Mouse (Mus musculus): ENCODE data around the gene Flot1.

The Flot1 gene

DNA sequence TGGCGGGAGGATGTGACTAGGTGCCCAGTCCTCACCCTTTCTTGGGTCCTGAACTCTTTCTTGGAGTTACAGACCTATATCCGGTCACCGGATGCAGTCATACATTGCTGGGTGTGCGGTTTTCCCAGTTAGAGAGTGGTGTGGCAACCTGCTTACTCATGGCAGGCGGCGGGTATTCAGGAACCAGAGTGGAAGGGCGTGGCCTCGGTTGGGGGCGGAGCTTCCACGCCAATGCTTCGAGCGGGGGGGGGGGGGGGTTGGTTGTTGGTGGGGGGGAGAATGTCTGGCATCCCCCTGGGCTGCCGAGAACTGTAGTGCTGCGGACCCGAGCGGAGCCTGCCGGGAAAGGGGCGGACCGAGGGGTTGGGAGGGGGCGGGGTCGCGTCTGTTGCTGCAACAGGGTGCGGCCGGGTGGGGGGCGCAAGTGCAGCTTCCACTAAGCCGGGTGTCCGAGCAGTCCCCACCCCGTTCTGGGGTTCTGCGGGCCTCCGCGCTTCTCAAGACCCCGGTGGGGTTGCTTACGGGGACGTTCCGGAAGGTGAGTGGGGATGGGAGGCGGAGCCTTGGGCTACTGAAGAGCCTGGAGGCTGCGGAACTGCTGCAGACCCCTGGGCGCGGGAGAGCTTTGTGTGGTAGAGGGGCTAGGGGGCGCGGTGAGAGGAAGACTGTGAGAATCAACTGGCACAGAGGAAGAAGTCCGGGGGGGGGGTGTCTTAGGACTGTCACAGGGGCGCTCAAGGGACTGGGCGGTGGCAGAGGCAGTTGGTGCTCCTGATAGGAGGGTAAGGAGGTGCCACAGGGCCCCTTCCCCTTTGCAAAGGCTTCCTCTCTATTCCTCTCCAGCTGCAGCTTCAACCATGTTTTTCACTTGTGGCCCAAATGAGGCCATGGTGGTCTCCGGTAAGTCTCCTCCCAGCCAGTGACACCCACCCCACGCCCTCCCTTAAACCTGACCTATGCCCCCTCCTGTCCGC, at the start of gene Flot1:
Flot1 (plus strand) TSS at position 267 of the 974 bp plus-strand sequence.
- DNase-seq: peak; percentile 88 to 92

DNA sequence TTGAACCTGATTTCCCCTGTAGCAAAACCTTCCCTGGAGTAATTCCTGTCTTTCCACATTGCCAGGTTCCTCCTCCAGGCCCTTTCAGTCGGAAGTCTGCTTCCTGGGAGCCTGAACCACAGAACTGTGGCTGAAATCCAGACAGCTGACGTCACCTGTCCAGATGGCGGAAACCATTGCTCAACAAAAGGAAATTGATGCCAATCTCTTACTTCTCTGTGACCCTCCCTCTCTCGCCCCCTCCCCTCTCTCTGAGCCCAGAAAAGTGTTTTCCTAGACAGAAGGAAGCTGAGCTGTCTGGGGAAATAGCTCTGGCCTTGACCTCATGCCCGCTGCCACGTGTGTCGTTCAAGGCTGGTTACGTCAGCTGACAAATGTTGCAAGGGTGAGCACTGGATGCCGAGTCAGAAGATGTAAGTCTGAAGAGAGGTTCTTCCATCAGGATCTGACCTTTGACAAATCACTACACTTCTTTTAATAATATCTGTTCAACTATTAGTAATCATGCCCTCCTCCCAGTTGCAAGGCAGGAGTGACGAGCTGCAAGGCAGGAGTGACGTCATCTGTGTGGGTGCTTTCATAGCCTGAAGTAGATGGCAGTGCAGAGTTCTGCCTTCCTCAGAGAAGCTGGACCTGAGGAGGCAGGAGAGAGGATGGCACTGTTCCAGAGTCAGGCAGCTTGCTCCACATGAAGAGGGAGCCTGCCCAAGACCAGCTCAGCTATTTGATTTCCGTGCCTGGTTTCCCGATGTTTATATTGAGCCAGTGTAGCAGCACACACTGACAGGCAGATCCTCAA, 46.0 kb upstream of the Flot1 start:
- peak; percentile 97 to 98 for DNase-seq

DNA sequence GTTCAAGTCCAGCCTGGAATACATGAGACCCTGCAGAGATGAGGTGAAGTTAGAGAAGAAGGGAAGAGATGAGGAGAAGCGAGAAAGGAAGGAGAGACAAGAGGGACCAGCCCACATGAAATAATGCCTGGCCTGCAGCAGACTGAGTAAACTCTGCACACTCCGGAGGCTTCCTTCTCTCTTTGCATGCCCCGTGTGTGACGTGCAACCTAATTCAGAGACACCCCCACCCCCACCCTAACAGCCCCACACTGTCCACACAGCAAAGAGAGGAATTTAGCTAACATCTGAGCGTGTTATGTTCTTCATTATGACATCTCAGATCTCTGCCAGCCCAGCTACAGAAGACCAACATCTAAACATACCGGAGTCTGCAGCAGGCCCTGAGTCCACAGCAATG, 44.1 kb upstream of the Flot1 start:
- no peak for DNase-seq

- peak; percentile 66 for DNase-seq
These were observed 43.4 kb upstream of the Flot1 start for GRCm38 (mm10) chr17:35779466-35780205.

DNA sequence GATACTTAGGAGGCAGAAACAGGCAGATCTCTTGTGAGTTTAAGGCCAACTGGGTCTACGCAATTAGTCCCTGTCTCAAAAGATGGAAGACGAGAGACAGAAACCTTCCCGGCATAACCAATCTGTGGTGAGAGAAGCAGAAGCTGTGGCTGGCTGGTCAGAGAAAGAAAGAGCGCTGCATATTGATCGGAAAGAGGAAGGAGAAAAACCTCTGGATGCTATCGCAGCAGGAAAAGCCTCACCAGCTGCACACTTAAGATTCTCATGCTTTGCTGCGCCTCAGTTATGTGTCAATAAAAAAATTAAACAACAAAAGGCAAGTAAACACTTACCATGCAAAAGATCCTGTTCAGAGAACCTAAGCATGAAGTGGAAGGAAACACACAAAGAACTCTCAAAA, 42.7 kb upstream of the Flot1 start:
- DNase-seq: no peak

- peak; percentile 46 to 66 for DNase-seq
These were observed 40.6 kb upstream of the Flot1 start for GRCm38 (mm10) chr17:35782398-35782797.

- DNase-seq: no peak
These were observed 40.1 kb upstream of the Flot1 start for GRCm38 (mm10) chr17:35782924-35783323.

GRCm38 (mm10) chr17:35783944-35784343, 39.1 kb upstream of the Flot1 start:
- DNase-seq: peak; percentile 75 to 83

DNA sequence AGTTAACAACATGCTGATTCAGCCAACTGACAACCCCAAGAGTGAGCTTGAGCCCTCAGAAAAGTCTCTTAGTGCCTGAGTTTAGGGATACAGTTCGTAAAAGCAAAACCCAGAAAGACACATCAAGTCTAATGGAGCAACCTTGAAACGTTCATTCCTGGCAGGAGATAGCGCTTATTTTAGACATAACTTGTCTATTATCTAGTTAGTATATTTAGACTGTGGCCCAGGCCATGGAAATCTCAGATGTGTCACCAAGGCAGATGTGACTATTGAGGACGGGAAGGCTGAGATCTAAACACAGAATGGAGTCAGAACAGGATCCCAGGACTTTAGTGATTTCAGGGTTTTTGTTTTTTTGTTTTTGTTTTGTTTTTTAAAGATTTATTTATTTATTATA, 37.9 kb upstream of the Flot1 start:
- DNase-seq: no peak

DNA sequence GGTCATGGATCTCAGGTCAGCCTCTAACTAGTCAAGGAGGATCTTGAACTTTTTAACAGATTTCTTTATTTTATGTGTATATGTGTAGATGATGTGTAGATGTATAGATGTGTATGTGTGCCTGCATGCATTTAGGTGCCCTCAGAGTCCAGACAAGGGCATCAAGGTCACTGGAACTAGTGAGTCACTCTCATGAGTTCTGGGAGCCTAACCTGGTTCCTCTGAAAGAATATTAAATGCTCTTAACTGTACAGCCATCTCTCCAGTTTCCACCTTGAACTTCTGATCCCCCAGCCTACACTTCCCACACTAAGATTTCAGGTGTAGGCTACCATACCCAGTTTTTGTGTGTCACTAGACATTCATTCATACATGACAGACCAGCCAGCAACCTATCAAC, 35.5 kb upstream of the Flot1 start:
- no peak for DNase-seq

DNA sequence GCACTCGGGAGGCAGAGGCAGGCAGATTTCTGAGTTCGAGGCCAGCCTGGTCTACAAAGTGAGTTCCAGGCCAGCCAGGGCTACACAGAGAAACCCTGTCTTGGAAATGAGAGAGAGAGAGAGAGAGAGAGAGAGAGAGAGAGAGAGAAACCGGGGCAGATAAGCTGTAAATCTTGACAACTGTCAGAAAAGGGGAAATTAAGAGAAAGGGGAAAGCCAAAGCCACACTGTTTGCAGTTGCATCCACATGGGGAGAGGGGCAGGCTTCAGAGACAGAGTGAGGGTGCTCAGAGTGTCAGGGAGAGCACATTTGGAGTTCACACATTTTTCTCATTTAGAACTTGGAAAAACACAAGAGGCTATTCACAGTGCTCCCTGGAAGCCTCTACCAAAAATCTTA, 35.0 kb upstream of the Flot1 start:
- no peak for DNase-seq

- DNase-seq: no peak
These were observed 32.1 kb upstream of the Flot1 start for GRCm38 (mm10) chr17:35790933-35791332.

- no peak for DNase-seq
These were observed 30.2 kb upstream of the Flot1 start for GRCm38 (mm10) chr17:35792837-35793236.

GRCm38 (mm10) chr17:35795099-35795498, 27.9 kb upstream of the Flot1 start:
- DNase-seq: no peak

DNA sequence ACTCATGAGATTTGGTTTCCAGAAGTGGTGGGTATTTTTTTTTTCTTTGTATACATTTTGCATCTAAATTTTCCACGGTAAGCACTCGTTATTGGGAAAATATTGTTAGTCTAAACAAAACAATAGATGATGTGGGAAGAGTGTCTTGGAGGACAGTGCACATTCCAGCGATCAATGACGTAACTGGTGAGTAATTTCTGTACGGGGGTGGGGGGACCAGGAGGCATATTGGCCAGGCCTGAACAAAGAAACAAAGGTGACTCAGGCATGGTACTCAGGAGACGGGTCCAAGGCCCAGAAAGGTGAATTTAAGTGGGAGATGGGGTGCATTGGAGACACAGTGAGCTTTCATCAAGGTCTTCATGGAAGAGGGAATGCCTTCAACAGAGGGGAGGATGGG, 27.4 kb upstream of the Flot1 start:
- no peak for DNase-seq

- DNase-seq: no peak
These were observed 26.2 kb upstream of the Flot1 start for GRCm38 (mm10) chr17:35796835-35797234.

DNA sequence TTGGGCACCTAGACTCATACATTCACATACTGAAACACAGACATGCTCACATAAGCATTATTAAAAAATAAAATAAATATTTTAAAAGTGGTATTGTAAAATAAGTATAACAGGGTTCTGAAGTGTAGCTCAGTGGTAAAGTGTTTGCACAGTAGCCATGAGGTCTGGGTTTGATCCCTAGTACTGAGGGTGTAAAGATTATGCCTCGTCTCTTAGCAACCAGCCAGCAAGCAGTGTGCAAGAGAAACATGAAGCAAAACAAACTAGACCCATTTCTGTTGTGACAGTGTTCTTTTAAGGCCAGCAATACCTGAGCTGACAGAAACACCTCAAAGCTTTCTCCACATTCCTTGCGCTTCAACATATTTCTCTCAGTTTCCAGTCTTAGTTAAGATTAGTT, 22.1 kb upstream of the Flot1 start:
- no peak for DNase-seq

GRCm38 (mm10) chr17:35803020-35803419, 20.0 kb upstream of the Flot1 start:
- no peak for DNase-seq

- no peak for DNase-seq
These were observed 19.1 kb upstream of the Flot1 start for GRCm38 (mm10) chr17:35803858-35804399.

GRCm38 (mm10) chr17:35808073-35808472, 15.0 kb upstream of the Flot1 start:
- no peak for DNase-seq

GRCm38 (mm10) chr17:35809395-35809794, 13.6 kb upstream of the Flot1 start:
- no peak for DNase-seq

DNA sequence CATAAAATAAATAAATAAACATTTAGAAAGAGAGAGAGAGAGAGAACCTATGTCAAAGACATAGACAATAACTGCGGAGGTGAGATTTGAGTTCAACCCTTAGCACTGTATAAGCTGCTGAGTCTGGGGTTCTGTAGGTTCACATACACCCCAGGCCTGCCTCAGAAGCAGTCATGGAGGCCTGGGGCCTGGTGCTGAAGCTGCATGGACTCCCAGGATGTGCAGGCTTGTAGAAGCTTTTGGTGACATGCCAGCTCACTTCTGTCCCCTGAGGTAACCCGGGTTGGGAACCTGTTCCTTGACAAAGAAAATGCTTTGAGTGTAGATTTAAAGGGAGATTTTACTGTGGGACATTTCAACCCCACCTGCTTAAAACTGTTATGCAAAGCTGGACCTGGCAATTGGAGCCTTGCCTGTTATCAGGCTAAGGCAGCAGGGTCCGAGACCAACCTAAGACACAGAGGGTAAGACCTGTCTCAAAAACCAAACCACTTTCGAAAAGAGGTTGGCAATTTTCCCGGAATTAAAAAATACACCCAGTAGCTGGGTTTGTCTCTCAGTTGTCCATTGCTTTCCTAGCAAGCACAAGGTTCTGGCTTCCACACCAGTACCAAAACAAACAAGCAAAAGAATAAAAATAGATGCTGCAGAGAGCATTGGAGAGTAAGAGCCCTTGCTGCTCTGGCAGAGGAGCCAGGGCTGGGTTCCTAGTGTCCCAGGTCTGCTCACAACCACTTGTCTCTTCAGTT, 12.0 kb upstream of the Flot1 start:
- no peak for DNase-seq

Measured in cerebellum, postnatal 10 days (tissue).